Mouse (Mus musculus): ENCODE data around the gene Trim14. TPM values are rescaled to one million over a fixed set of nuclear protein-coding genes. Genes with fewer than 3 reads are reported as not detected.
"Not testable (repeated sequence)": the region's sequence is repeated elsewhere in the genome, so short reads cannot be mapped to it uniquely, and the experiment has no call there.

Trim14 gene
- total and polyA plus RNA-seq, 2 experiments from 2014 or later: 0.75 to 1.8 TPM

GRCm38 (mm10) chr4:46578228-46578627 is 42.3 kb upstream of the Trim14 start:
- peaks cover 14% of the 10 kb centered on the region; the same call in 1 of the 2 replicates for H3K36me3 ChIP-seq (ENCODE audit: insufficient read depth, low read length)
- TF ChIP-seq CTCF (IDR thresholded peaks at IDR 0.05): no peak
- no peak overlapping the region for H3K27ac ChIP-seq (ENCODE audit: low read depth, low read length)
- no peak overlapping the region for H3K4me2 ChIP-seq (ENCODE audit: low read depth, low read length, poor library complexity, severe bottlenecking)
- no peaks in the 10 kb centered on the region for H3K4me1 ChIP-seq (ENCODE audit: insufficient read depth, low read length)
- no peak overlapping the region for H3K9ac ChIP-seq (replicated peaks; ENCODE audit: low read length, poor library complexity, severe bottlenecking)
- H3K4me3 ChIP-seq (ENCODE audit: low read depth, low read length): no peak overlapping the region
- WGBS: 70% methylated on average over 1 of the region's 1 CpGs
- no peaks in the 10 kb centered on the region for H3K27me3 ChIP-seq (ENCODE audit: insufficient read depth, low read length)
- DNase-seq (ENCODE audit: low spot score) (no peak), ATAC-seq (ENCODE audit: low FRiP score) (no peak)
- H3K9me3 ChIP-seq (ENCODE audit: low read length): peaks cover 6% of the 10 kb centered on the region

DNA sequence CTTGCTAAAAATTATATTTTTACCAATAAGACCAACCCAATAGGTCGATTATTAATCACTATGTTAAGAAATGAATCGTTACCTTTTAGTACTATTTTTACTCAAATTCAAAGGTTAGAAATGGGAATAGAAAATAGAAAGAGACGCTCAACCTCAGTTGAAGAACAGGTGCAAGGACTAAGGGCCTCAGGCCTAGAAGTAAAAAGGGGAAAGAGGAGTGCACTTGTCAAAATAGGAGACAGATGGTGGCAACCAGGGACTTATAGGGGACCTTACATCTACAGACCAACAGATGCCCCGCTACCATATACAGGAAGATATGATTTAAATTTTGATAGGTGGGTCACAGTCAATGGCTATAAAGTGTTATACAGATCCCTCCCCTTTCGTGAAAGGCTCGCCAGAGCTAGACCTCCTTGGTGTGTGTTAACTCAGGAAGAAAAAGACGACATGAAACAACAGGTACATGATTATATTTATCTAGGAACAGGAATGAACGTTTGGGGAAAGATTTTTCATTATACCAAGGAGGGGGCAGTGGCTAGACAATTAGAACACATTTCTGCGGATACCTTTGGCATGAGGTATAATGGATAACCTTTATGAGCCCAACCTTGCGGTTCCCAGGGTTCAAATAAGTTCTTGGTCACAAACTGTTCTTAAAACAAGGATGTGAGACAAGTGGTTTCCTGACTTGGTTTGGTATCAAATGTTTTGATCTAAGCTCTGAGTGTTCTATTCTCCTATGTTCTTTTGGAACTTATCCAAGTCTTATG is 39.8 kb upstream of the Trim14 start:
- not testable (repeated sequence) for H3K27me3 ChIP-seq (ENCODE audit: insufficient read depth, low read length); H3K9me3 ChIP-seq (ENCODE audit: low read length); ATAC-seq (ENCODE audit: low FRiP score); H3K4me2 ChIP-seq (ENCODE audit: low read depth, low read length, poor library complexity, severe bottlenecking); DNase-seq (ENCODE audit: low spot score); H3K27ac ChIP-seq (ENCODE audit: low read depth, low read length); H3K4me3 ChIP-seq (ENCODE audit: low read depth, low read length); H3K4me1 ChIP-seq (ENCODE audit: insufficient read depth, low read length); H3K9ac ChIP-seq (replicated peaks; ENCODE audit: low read length, poor library complexity, severe bottlenecking)
- peaks cover 15% of the 10 kb centered on the region; the same call in 1 of the 2 replicates for H3K36me3 ChIP-seq (ENCODE audit: insufficient read depth, low read length)
- 86% methylated on average over 6 of the region's 10 CpGs for WGBS

DNA sequence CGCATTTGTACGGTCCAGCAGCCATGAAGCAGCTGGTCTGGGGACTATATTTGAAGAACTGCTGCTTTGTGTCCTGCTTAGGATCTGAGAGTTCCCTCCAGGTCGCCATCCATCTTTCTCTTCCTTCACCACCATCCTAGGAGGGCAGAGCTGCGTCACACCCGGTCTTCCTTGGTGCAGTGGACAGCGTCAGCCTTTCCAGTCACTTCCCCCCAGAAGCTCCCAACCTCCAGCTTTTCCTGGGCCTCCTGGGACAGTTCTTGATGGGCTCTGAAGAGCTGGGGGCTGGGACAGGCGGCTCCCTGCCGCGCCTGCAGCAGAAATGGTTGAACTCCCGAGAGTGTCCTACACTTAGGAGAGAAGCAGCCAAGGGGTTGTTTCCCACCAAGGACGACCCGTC is 38.9 kb upstream of the Trim14 start:
- H3K36me3 ChIP-seq (ENCODE audit: insufficient read depth, low read length): peaks cover 15% of the 10 kb centered on the region; the same call in 1 of the 2 replicates
- H3K27ac ChIP-seq (ENCODE audit: low read depth, low read length): no peak overlapping the region
- 88% methylated on average over 10 of the region's 12 CpGs for WGBS
- ATAC-seq (ENCODE audit: low FRiP score): no peak
- no peak for TF ChIP-seq CTCF (IDR thresholded peaks at IDR 0.05)
- no peaks in the 10 kb centered on the region for H3K27me3 ChIP-seq (ENCODE audit: insufficient read depth, low read length)
- no peak overlapping the region for H3K4me2 ChIP-seq (ENCODE audit: low read depth, low read length, poor library complexity, severe bottlenecking)
- no peaks in the 10 kb centered on the region for H3K4me1 ChIP-seq (ENCODE audit: insufficient read depth, low read length)
- no peak overlapping the region for H3K4me3 ChIP-seq (ENCODE audit: low read depth, low read length)
- no peak for DNase-seq (ENCODE audit: low spot score)
- no peak overlapping the region for H3K9ac ChIP-seq (replicated peaks; ENCODE audit: low read length, poor library complexity, severe bottlenecking)
- H3K9me3 ChIP-seq (ENCODE audit: low read length): peaks cover 6% of the 10 kb centered on the region

DNA sequence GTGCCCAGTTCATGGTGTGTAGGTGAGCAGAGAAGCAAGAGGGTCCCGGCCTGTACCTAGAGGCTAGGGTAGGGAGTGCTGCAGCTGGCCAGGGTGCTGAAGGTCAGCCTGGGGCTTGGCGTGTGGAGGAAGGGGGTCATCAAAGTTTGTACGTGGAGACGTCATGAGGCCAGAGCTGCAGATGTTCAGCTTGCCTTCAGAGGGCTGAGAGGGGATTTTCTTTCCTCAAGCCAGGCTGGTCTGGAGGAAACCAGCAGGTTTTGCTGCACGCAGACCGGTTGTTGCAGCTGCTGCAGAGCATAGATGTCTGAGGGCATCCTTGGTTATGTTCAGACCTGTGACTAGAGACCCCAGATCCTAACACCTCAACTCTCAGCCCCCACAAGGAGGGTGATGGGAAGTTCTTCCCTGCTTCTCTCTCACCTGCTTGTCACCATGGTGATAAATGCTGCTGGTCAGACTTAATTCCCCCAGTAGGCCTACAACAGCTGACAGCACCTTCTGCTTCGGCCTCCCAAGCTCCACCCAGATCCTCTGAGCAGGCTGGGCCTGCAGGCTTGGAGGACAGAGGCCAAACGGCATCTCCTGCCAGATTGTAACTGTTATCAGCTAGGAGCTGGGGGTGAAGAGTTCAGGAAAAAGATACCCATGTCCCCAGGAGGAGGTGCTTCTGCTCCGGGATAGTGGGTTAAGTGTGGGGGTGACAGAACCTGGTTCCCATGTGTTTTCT is 38.2 kb upstream of the Trim14 start:
- ATAC-seq (ENCODE audit: low FRiP score): no peak
- WGBS: 55% methylated on average over 9 of the region's 9 CpGs
- H3K4me3 ChIP-seq (ENCODE audit: low read depth, low read length): no peak overlapping the region
- no peaks in the 10 kb centered on the region for H3K4me1 ChIP-seq (ENCODE audit: insufficient read depth, low read length)
- TF ChIP-seq CTCF (IDR thresholded peaks at IDR 0.05): no peak
- peaks cover 6% of the 10 kb centered on the region for H3K9me3 ChIP-seq (ENCODE audit: low read length)
- DNase-seq (ENCODE audit: low spot score): peak; percentile 28
- H3K9ac ChIP-seq (replicated peaks; ENCODE audit: low read length, poor library complexity, severe bottlenecking): no peak overlapping the region
- H3K36me3 ChIP-seq (ENCODE audit: insufficient read depth, low read length): peaks cover 15% of the 10 kb centered on the region; the same call in 1 of the 2 replicates
- no peaks in the 10 kb centered on the region for H3K27me3 ChIP-seq (ENCODE audit: insufficient read depth, low read length)
- H3K27ac ChIP-seq (ENCODE audit: low read depth, low read length): no peak overlapping the region
- no peak overlapping the region for H3K4me2 ChIP-seq (ENCODE audit: low read depth, low read length, poor library complexity, severe bottlenecking)

DNA sequence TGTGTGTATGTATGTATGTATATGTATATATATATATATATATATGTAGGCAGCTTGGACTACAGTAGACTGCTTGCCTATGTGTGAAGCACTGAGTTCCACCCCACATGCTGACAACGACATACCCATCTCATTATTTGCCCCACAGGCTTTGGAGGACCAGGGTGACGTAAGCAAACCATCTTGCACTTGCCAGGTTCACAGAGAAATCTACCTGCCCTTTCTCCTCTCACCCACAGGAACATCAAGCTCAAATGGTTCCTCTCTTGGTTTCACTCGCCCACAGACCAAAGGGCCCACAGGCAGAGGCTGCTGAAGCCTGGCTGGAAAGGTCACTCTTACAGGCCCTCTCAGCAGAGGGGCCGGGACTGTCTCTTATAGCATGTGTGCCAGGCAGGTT is 36.7 kb upstream of the Trim14 start:
- DNase-seq (ENCODE audit: low spot score) (no peak), ATAC-seq (ENCODE audit: low FRiP score) (no peak)
- H3K4me1 ChIP-seq (ENCODE audit: insufficient read depth, low read length): no peaks in the 10 kb centered on the region
- no peaks in the 10 kb centered on the region for H3K9me3 ChIP-seq (ENCODE audit: low read length)
- peaks cover 15% of the 10 kb centered on the region; the same call in 1 of the 2 replicates for H3K36me3 ChIP-seq (ENCODE audit: insufficient read depth, low read length)
- no peak overlapping the region for H3K9ac ChIP-seq (replicated peaks; ENCODE audit: low read length, poor library complexity, severe bottlenecking)
- H3K4me2 ChIP-seq (ENCODE audit: low read depth, low read length, poor library complexity, severe bottlenecking): no peak overlapping the region
- H3K27ac ChIP-seq (ENCODE audit: low read depth, low read length): no peak overlapping the region
- 86% methylated on average over 4 of the region's 4 CpGs for WGBS
- no peak for TF ChIP-seq CTCF (IDR thresholded peaks at IDR 0.05)
- no peaks in the 10 kb centered on the region for H3K27me3 ChIP-seq (ENCODE audit: insufficient read depth, low read length)
- no peak overlapping the region for H3K4me3 ChIP-seq (ENCODE audit: low read depth, low read length)

GRCm38 (mm10) chr4:46571744-46572143 is 35.8 kb upstream of the Trim14 start:
- Histone ChIP-seq H3K4me2 (ENCODE audit: low read depth, low read length, poor library complexity, severe bottlenecking) (no peak overlapping the region), H3K36me3 (ENCODE audit: insufficient read depth, low read length) (peaks cover 15% of the 10 kb centered on the region; the same call in 1 of the 2 replicates), H3K9ac (replicated peaks; ENCODE audit: low read length, poor library complexity, severe bottlenecking) (no peak overlapping the region), H3K9me3 (ENCODE audit: low read length) (no peaks in the 10 kb centered on the region), H3K27me3 (ENCODE audit: insufficient read depth, low read length) (no peaks in the 10 kb centered on the region), H3K4me3 (ENCODE audit: low read depth, low read length) (no peak overlapping the region), H3K4me1 (ENCODE audit: insufficient read depth, low read length) (no peaks in the 10 kb centered on the region), H3K27ac (ENCODE audit: low read depth, low read length) (no peak overlapping the region)
- no peak for DNase-seq (ENCODE audit: low spot score)
- no peak for ATAC-seq (ENCODE audit: low FRiP score)
- WGBS: 89% methylated on average over 9 of the region's 9 CpGs
- TF ChIP-seq CTCF (IDR thresholded peaks at IDR 0.05): no peak

Measured in midbrain, postnatal 0 days (tissue).